Mouse (Mus musculus): ENCODE results near the gene Dhx30. TPM values are rescaled to one million over a fixed set of nuclear protein-coding genes. Genes with fewer than 3 reads are reported as not detected.
"Not testable (repeated sequence)": the region's sequence is repeated elsewhere in the genome, so short reads cannot be mapped to it uniquely, and the experiment has no call there.

Dhx30 gene
- polyA plus RNA-seq, 1 experiment from 2014 or later = 117 TPM

DNA sequence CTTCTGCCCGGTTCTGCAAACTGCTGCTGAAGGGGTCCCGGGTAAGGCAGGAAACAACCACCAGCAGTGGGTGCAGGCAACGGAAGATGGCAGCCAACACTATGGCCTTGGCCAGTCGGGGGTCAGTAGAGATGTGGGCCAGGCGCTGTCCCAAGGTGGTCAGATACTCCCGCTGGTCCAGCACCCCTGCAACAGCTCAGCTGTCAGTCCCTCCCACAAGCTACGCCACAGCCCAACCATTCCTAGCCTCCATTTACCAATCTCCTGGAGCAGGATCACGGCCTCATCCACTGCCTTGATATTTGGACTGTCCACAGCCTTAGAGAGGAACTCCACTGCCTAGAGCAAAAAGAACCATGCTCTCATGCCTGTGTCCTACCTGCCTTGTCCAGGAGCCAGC is 31.9 kb downstream of the Dhx30 start:
- Histone ChIP-seq H3K4me2 (no peak overlapping the region), H3K36me3 (peaks cover 99% of the 10 kb centered on the region), H3K4me1 (no peaks in the 10 kb centered on the region), H3K4me3 (no peak overlapping the region), H3K27ac (no peak overlapping the region), H3K27me3 (no peaks in the 10 kb centered on the region), H3K9ac (no peak overlapping the region), H3K9me3 (no peaks in the 10 kb centered on the region)
- WGBS = 87% methylated on average over 8 of the region's 8 CpGs
- no peak for ATAC-seq (ENCODE audit: insufficient number of reproducible peaks, low FRiP score, low TSS enrichment, low read depth)

DNA sequence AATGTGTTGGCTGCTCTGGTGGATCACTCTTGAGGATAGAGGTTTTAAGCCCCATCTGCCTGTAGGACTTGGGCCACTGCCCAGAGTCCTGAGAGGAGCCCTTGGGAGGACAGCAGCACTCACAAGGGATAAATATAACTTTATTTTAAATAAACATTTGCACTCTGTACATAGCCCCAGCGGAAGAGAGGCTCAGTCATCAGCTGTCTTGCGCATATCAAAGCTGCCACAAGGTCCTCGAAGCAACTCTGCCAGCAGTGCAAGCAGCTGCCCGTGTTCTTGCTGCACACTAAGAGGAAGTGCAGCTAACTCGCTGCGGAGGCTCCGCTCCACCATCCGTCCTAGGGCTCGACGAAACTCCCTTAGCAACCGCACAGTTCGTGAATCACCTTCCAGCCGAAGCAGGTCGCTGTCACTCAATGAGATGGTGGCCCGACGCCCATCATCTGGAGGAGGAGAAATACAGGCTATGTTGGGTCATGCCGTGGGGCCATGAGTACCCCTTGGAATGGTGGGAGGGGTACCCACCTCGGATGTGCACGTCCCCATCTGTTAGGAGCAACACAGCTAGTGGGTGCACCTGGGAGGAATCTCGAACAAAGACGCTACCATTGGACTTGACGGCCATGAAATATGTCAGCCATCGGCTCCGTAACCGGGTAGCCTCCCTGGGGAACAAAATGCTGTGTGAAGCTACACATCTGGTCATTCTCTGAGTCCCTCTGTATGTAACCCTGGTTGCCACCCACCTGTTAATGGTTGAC is 33.2 kb downstream of the Dhx30 start:
- peak; percentile 57 for ATAC-seq (ENCODE audit: insufficient number of reproducible peaks, low FRiP score, low TSS enrichment, low read depth)
- no peaks in the 10 kb centered on the region for H3K4me1 ChIP-seq
- H3K36me3 ChIP-seq = peaks cover 99% of the 10 kb centered on the region
- no peak overlapping the region for H3K4me2 ChIP-seq
- no peak overlapping the region for H3K4me3 ChIP-seq
- H3K27me3 ChIP-seq = no peaks in the 10 kb centered on the region
- no peak overlapping the region for H3K9ac ChIP-seq
- no peak overlapping the region for H3K27ac ChIP-seq
- no peaks in the 10 kb centered on the region for H3K9me3 ChIP-seq
- WGBS = 82% methylated on average over 25 of the region's 25 CpGs

DNA sequence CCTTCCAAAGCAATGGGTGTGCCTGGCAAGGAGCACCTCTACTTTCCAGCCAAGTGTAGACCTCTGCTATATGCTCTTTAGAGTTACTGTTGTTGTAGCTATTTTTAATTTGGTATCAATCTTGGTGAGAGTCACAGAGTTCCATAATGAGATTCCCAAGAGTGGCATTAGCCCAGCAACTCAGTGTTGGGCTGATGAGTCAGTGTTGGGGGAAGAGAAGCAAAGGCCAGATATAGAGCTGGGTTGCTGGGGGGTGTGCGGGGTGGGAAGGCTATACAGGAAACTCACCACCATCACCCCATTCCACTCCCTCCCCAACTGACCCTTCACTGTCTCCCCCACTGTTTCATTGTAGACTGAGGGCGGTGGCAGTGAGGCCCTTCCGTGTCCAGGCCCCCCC is 36.6 kb downstream of the Dhx30 start:
- Histone ChIP-seq H3K36me3 (peaks cover 93% of the 10 kb centered on the region), H3K27me3 (no peaks in the 10 kb centered on the region), H3K9ac (no peak overlapping the region), H3K4me3 (no peak overlapping the region), H3K27ac (no peak overlapping the region), H3K4me1 (no peaks in the 10 kb centered on the region), H3K9me3 (no peaks in the 10 kb centered on the region), H3K4me2 (no peak overlapping the region)
- no peak for ATAC-seq (ENCODE audit: insufficient number of reproducible peaks, low FRiP score, low TSS enrichment, low read depth)
- WGBS = 95% methylated on average over 3 of the region's 3 CpGs

DNA sequence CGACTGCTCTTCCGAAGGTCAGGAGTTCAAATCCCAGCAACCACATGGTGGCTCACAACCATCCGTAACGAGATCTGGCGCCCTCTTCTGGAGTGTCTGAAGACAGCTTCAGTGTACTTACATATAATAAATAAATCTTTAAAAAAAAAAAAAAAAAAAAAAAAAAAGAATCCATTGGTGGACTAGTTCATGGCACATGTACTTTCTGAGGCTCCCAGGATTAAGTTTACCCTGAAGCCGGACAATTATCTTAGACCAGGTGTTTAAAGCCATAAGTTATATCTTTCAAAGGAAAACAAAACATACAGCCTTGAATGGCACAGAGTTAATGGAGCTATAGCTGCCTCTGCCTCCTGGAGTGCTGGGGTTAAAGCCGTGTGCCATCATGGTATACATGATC is 41.2 kb downstream of the Dhx30 start:
- H3K4me2 ChIP-seq; ATAC-seq (ENCODE audit: insufficient number of reproducible peaks, low FRiP score, low TSS enrichment, low read depth); H3K4me1 ChIP-seq; H3K4me3 ChIP-seq; H3K27ac ChIP-seq; H3K9me3 ChIP-seq; H3K9ac ChIP-seq; H3K27me3 ChIP-seq: not testable (repeated sequence)
- peaks cover 80% of the 10 kb centered on the region for H3K36me3 ChIP-seq
- 69% methylated on average over 5 of the region's 7 CpGs for WGBS

DNA sequence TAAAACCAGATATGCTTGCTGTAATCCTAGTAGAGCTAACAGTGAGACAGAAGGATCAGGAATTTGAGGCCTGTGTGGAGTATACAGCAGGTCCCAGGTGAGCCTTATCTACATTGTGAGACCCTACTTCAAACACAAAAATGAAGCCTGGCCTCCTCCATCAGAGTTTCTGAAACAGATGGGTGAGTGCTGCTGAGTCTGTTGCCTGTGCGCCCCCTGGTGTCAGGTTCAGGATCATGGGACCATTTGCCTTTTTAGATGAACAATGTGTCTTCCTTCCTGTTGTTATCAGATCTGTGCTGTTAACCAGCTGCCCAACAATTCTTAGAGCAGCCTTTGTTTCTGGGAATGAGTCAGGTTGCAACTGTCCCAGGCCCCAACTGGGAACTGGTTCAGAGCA is 45.8 kb downstream of the Dhx30 start:
- no peak overlapping the region for H3K27ac ChIP-seq
- H3K9ac ChIP-seq = no peak overlapping the region
- H3K4me2 ChIP-seq = no peak overlapping the region
- 0% methylated on average over 1 of the region's 1 CpGs for WGBS
- no peaks in the 10 kb centered on the region for H3K4me1 ChIP-seq
- no peak for ATAC-seq (ENCODE audit: insufficient number of reproducible peaks, low FRiP score, low TSS enrichment, low read depth)
- H3K9me3 ChIP-seq = no peaks in the 10 kb centered on the region
- peaks cover 80% of the 10 kb centered on the region for H3K36me3 ChIP-seq
- no peak overlapping the region for H3K4me3 ChIP-seq
- H3K27me3 ChIP-seq = no peaks in the 10 kb centered on the region

- no peaks in the 10 kb centered on the region for H3K27me3 ChIP-seq
- H3K9ac ChIP-seq = no peak overlapping the region
- no peak overlapping the region for H3K27ac ChIP-seq
- no peak overlapping the region for H3K4me3 ChIP-seq
- ATAC-seq (ENCODE audit: insufficient number of reproducible peaks, low FRiP score, low TSS enrichment, low read depth) = no peak
- no peaks in the 10 kb centered on the region for H3K9me3 ChIP-seq
- no peak overlapping the region for H3K4me2 ChIP-seq
- WGBS = 79% methylated on average over 4 of the region's 4 CpGs
- H3K36me3 ChIP-seq = peaks cover 83% of the 10 kb centered on the region
- H3K4me1 ChIP-seq = no peaks in the 10 kb centered on the region
Measured at GRCm38 (mm10) chr9:110071011-110071410, 46.6 kb downstream of the Dhx30 start.

DNA sequence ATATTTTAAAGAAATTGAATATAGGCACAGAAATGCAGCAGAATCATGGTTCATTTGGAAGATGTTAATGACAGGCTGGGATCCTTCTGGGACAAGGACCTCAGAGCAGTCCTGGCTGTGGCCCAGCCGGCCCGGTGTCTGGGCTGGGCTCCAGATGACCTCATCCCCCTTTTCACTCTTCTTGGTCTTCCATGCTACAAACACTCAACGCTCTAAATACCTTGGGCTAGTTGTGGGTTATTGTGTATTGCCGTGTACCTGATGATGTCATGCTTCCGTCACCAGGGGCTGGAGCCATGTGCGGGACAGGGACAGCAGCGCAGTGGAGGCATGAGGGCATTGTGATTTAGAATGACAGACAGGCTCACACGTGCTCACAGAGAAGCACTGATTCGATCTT is 47.3 kb downstream of the Dhx30 start:
- no peaks in the 10 kb centered on the region for H3K4me1 ChIP-seq
- H3K27ac ChIP-seq = no peak overlapping the region
- H3K27me3 ChIP-seq = no peaks in the 10 kb centered on the region
- ATAC-seq (ENCODE audit: insufficient number of reproducible peaks, low FRiP score, low TSS enrichment, low read depth) = no peak
- H3K9me3 ChIP-seq = no peaks in the 10 kb centered on the region
- no peak overlapping the region for H3K4me3 ChIP-seq
- no peak overlapping the region for H3K9ac ChIP-seq
- WGBS = 71% methylated on average over 9 of the region's 9 CpGs
- peaks cover 84% of the 10 kb centered on the region for H3K36me3 ChIP-seq
- no peak overlapping the region for H3K4me2 ChIP-seq

DNA sequence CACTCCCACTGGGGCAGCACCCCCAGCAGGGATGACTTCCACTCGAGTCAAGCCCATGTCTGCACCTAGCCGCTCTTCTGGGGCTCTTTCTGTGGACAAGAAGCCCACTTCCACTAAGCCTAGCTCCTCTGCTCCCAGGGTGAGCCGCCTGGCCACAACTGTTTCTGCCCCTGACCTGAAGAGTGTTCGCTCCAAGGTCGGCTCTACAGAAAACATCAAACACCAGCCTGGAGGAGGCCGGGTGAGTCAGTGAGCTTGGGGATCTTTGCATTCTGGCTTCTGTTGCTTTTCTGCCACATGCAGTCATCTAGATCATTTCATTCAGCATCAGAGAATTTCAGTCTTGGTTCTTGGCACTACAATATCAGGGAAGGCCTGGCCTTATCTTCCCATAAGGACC is 48.9 kb downstream of the Dhx30 start:
- ATAC-seq (ENCODE audit: insufficient number of reproducible peaks, low FRiP score, low TSS enrichment, low read depth) = no peak
- H3K4me1 ChIP-seq = no peaks in the 10 kb centered on the region
- H3K4me2 ChIP-seq = no peak overlapping the region
- 89% methylated on average over 6 of the region's 6 CpGs for WGBS
- H3K27ac ChIP-seq = no peak overlapping the region
- H3K9me3 ChIP-seq = no peaks in the 10 kb centered on the region
- no peak overlapping the region for H3K4me3 ChIP-seq
- no peak overlapping the region for H3K9ac ChIP-seq
- H3K27me3 ChIP-seq = no peaks in the 10 kb centered on the region
- peaks cover 79% of the 10 kb centered on the region for H3K36me3 ChIP-seq

GRCm38 (mm10) chr9:110064641-110065040 is 53.0 kb downstream of the Dhx30 start:
- Histone ChIP-seq H3K9ac (no peak overlapping the region), H3K36me3 (peaks cover 48% of the 10 kb centered on the region)

DNA sequence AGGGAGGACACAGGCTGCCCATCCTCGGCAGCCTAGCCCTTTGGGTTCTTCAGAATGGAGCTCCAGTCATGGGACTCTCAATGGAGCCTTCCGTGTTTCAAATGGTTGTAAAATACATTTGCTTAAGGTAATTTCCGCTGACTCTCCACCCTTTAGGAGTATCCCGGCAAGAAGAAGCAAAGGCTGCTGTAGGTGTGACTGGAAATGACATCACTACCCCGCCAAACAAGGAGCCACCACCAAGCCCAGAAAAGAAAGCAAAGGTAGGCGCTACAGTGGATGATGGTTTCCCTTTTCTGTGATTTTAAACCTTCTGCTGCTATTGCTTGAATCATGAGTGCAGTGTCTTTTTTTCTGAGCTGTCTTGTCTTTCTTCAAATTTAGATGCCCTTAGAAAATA is 54.8 kb downstream of the Dhx30 start:
- no peak overlapping the region for H3K27ac ChIP-seq
- H3K9me3 ChIP-seq = no peaks in the 10 kb centered on the region
- ATAC-seq (ENCODE audit: insufficient number of reproducible peaks, low FRiP score, low TSS enrichment, low read depth) = no peak
- H3K4me1 ChIP-seq = no peaks in the 10 kb centered on the region
- H3K4me3 ChIP-seq = no peak overlapping the region
- WGBS = 89% methylated on average over 6 of the region's 6 CpGs
- H3K9ac ChIP-seq = no peak overlapping the region
- no peak overlapping the region for H3K4me2 ChIP-seq
- H3K36me3 ChIP-seq = peaks cover 31% of the 10 kb centered on the region
- no peaks in the 10 kb centered on the region for H3K27me3 ChIP-seq

More at GRCm38 (mm10) chr9:110064641-110065040, 53.0 kb downstream of the Dhx30 start:
- Histone ChIP-seq H3K27ac (no peak overlapping the region), H3K4me3 (no peak overlapping the region), H3K27me3 (no peaks in the 10 kb centered on the region), H3K4me1 (no peaks in the 10 kb centered on the region), H3K9me3 (no peaks in the 10 kb centered on the region), H3K4me2 (no peak overlapping the region)
- no peak for ATAC-seq (ENCODE audit: insufficient number of reproducible peaks, low FRiP score, low TSS enrichment, low read depth)

DNA sequence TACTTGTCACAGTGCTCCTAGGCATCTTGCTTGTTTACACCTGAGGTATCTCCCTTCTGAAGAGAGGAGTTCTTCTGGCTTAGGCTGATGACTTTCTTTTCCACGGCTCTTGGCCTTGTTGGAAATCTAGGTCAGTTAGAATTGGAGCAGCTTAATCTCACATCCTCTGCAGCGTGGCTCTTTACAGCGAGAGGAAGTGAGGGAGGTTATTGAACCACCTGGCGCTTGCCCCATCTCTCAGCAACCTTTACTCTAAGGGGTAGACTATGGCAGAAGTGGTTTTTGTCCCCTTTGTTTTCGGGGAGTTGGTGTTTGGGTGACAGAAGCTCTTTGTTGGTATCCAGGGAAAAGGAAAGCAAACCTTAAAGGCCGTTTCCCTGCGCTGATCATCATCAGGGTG is 55.2 kb downstream of the Dhx30 start:
- H3K4me3 ChIP-seq = no peak overlapping the region
- no peak overlapping the region for H3K9ac ChIP-seq
- H3K4me2 ChIP-seq = no peak overlapping the region
- H3K27me3 ChIP-seq = no peaks in the 10 kb centered on the region
- H3K27ac ChIP-seq = no peak overlapping the region
- ATAC-seq (ENCODE audit: insufficient number of reproducible peaks, low FRiP score, low TSS enrichment, low read depth) = no peak
- WGBS = 89% methylated on average over 7 of the region's 7 CpGs
- H3K4me1 ChIP-seq = no peaks in the 10 kb centered on the region
- no peaks in the 10 kb centered on the region for H3K9me3 ChIP-seq
- H3K36me3 ChIP-seq = peaks cover 27% of the 10 kb centered on the region

DNA sequence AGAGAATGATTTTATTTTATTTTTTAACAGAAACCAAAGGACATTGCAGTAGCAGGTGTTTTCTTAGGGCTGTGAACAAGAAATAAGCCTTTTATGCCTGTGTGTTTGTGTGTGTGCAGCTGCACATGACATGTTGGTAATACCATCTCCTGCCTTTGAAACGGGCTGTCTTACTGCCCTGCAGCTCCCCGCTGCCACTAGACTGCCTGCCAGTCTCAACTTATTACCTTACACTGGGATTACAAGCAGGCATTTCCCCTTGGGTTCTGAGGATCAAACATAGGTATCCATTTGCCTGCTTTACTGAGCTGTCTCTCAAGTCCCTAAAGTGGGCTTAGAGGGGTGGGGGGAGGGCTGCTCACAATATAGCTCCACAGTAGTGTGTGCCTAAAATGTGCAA is 56.9 kb downstream of the Dhx30 start:
- H3K27me3 ChIP-seq = no peaks in the 10 kb centered on the region
- ATAC-seq (ENCODE audit: insufficient number of reproducible peaks, low FRiP score, low TSS enrichment, low read depth) = no peak
- H3K9ac ChIP-seq = no peak overlapping the region
- peaks cover 13% of the 10 kb centered on the region; the same call in 1 of the 2 replicates for H3K36me3 ChIP-seq
- H3K27ac ChIP-seq = no peak overlapping the region
- H3K4me1 ChIP-seq = no peaks in the 10 kb centered on the region
- H3K4me3 ChIP-seq = no peak overlapping the region
- 72% methylated on average over 2 of the region's 2 CpGs for WGBS
- H3K4me2 ChIP-seq = no peak overlapping the region
- H3K9me3 ChIP-seq = no peaks in the 10 kb centered on the region

DNA sequence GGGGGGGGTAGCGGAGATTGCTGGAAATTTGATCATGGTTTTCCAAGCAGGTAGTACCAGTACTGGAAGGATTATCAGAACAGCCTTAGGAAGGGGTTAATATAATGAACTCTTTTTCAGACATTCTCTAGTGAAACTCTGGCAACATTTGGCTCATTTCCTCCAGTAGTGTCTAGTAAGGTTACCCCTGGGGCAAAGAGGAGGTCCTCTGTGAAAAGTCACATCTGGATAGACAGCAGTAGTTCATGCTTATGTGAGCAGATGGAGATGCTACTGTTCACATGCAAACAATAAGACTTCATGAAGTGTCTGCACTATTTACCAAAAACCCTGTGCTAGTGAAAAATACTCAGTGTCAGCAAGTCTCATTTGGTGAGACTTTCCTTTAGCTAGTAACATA is 60.4 kb downstream of the Dhx30 start:
- H3K36me3 ChIP-seq = no peaks in the 10 kb centered on the region
- H3K4me1 ChIP-seq = no peaks in the 10 kb centered on the region
- H3K9ac ChIP-seq = no peak overlapping the region
- no peak for ATAC-seq (ENCODE audit: insufficient number of reproducible peaks, low FRiP score, low TSS enrichment, low read depth)
- H3K27me3 ChIP-seq = no peaks in the 10 kb centered on the region
- no peak overlapping the region for H3K4me2 ChIP-seq
- H3K9me3 ChIP-seq = no peaks in the 10 kb centered on the region
- H3K27ac ChIP-seq = no peak overlapping the region
- no peak overlapping the region for H3K4me3 ChIP-seq
- WGBS = 100% methylated on average over 1 of the region's 1 CpGs
